Mouse (Mus musculus) limb, embryonic 10.5 days (tissue): ENCODE data around the gene AB124611. TPM values are rescaled to one million over a fixed set of nuclear protein-coding genes. Genes with fewer than 3 reads are reported as not detected.
A peak's percentile ranks its signal among the peaks of the same experiment; 100 is the strongest.
"Not testable (repeated sequence)": the region's sequence is repeated elsewhere in the genome, so short reads cannot be mapped to it uniquely, and the experiment has no call there.

Source experiments
- DNase-seq: peaks from one replicate; pipeline ENCODE4 v3.0.0-alpha.2; 2017; ENCODE audit warnings: low spot score
- H3K27ac ChIP-seq: fragments of 300-500 bp; sonication (generic); 2 replicates; pipeline ENCODE4 v1.5.1; 2016; ENCODE audit warnings: mild to moderate bottlenecking
- H3K27me3 ChIP-seq: fragments of 300-500 bp; sonication (generic); 2 replicates; pipeline ENCODE4 v1.6.1; 2016; ENCODE audit warnings: low read depth, mild to moderate bottlenecking; ENCODE audit not compliant: poor library complexity, severe bottlenecking
- H3K36me3 ChIP-seq: fragments of 300-500 bp; sonication (generic); 2 replicates; pipeline ENCODE4 v1.6.1; 2016; ENCODE audit warnings: mild to moderate bottlenecking, moderate library complexity
- H3K4me1 ChIP-seq: fragments of 300-500 bp; sonication (generic); 2 replicates; pipeline ENCODE4 v1.6.1; 2016
- H3K4me3 ChIP-seq: fragments of 300-500 bp; sonication (generic); 2 replicates; pipeline ENCODE4 v1.5.1; 2016; ENCODE audit warnings: mild to moderate bottlenecking, moderate library complexity
- H3K9me3 ChIP-seq: fragments of 300-500 bp; sonication (generic); replicated peaks from 2 replicates; pipeline ENCODE4 v1.6.1; 2016; ENCODE audit warnings: mild to moderate bottlenecking
- WGBS: fragments of 180-500 bp; shearing (Covaris S2); methylation state at CpG from one replicate; pipeline ENCODE4 v1.1.7; 2016; 5-methylcytosine and 5-hydroxymethylcytosine counted together
- polyA plus RNA-seq: library from polyadenylated mRNA; unstranded; fragments of >200 nt; fragmentation: Nextera tagmentation; extraction: Ambion mirVana; gene quantifications from 2 replicates; pipeline ENCODE4 v1.2.1, GENCODE M21; 2016

Gene AB124611
- polyA plus RNA-seq, 1 experiment from 2014 or later = 4.3 TPM

DNA sequence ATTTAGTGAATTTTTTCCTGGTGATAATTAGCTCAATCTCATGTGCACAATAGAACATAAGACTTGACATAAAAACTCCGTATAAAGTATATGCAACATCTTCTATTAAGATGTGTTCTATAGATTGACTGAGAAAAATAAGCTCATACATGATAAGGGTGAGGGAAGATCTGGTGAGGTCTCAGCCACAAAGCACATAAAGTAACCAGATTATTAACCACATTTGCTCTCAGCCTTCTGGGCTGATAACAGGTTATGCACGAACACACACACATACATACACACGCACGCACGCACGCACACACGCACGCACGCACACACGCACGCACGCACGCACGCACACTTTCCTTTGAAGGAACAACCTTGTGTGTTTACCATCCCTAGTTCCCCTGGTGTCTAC, 10.5 kb downstream of the AB124611 start:
- Histone ChIP-seq H3K4me3 (no peak overlapping the region), H3K27ac (no peak overlapping the region), H3K9me3 (no peaks in the 10 kb centered on the region), H3K36me3 (0 out of 2 replicates have a peak, but pooled peaks cover 3% of the 10 kb centered on the region), H3K27me3 (no peaks in the 10 kb centered on the region), H3K4me1 (no peaks in the 10 kb centered on the region)
- WGBS = 98% methylated on average over 14 of the region's 14 CpGs
- no peak for DNase-seq

DNA sequence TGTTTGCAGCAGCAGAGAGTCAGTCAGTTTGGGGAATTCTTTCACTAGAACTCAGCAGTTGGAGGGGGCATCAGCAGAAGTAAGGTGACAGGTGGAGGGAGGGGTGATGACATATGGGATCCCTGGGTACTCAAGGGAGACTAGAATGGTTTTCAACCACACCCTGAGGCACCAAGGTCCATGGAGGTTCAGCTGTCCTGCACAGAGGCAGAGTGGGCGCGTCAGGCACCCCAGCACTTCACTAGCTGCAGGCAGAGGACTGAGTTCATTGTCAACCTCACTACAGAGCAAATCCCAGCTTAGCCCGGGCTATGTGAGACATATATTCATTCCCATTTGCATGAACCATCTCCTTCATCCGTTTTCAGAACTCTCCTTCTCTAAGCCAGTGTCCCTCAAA, 11.0 kb downstream of the AB124611 start:
- Histone ChIP-seq H3K4me3 (no peak overlapping the region), H3K27ac (no peak overlapping the region), H3K27me3 (no peaks in the 10 kb centered on the region), H3K36me3 (0 out of 2 replicates have a peak, but pooled peaks cover 3% of the 10 kb centered on the region), H3K4me1 (no peaks in the 10 kb centered on the region), H3K9me3 (no peaks in the 10 kb centered on the region)
- 83% methylated on average over 4 of the region's 4 CpGs for WGBS
- no peak for DNase-seq

DNA sequence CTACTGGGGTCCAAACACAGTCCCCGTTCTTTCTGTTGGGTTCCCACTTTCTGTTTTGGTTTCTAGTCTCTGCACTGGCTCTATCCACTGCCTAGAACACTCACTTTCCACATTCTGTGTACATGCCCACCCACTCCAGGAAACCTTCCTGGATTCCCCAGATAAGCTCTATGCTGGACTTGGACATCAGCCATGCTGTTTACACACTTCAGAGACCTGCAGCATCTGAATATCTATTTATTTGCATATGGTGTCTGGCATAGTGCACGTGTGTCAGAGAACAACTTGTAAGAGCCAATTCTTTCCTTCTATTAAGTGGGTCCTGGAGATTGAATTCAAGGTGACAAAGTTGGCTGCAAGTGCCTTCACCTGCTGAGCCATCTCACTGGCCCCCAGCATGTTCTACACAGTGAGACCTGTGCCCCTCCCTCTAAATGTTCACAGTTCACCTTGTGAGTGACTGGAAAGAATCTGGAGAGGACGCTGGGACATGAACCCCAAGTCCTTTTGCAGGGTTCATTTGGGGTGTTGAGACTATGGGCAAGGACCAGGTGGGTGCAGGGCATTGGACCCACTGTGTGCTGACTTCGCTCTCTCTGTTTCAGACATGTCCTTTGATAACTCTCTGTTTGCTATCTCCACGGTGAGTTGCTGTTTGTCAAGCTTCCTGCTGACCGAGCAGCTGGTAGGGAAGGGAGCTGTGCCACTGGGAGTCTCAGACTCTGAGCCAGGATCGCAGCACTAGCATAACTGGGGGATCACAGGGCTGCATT, 14.2 kb downstream of the AB124611 start:
- Histone ChIP-seq H3K4me1 (peaks cover 7% of the 10 kb centered on the region), H3K27me3 (no peaks in the 10 kb centered on the region), H3K9me3 (no peaks in the 10 kb centered on the region), H3K4me3 (no peak overlapping the region), H3K27ac (no peak overlapping the region), H3K36me3 (0 out of 2 replicates have a peak, but pooled peaks cover 3% of the 10 kb centered on the region)
- WGBS = 87% methylated on average over 7 of the region's 7 CpGs
- no peak for DNase-seq

DNA sequence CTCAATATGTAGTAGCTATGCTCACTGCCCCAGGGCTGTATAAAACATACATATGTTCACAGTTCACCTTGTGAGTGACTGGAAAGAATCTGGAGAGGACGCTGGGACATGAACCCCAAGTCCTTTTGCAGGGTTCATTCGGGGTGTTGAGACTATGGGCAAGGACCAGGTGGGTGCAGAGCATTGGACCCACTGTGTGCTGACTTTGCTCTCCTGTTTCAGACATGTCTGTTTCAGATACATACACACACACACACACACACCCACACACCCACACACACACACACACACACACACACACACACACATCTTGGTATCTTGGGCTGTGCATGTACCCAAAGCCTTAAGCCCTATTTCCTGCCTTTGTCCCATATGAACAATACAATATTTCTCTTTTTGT, 16.0 kb downstream of the AB124611 start:
- peaks cover 17% of the 10 kb centered on the region for H3K4me1 ChIP-seq
- 90% methylated on average over 2 of the region's 2 CpGs for WGBS
- not testable (repeated sequence) for H3K27ac ChIP-seq, H3K9me3 ChIP-seq, DNase-seq, H3K36me3 ChIP-seq, H3K4me3 ChIP-seq, H3K27me3 ChIP-seq

DNA sequence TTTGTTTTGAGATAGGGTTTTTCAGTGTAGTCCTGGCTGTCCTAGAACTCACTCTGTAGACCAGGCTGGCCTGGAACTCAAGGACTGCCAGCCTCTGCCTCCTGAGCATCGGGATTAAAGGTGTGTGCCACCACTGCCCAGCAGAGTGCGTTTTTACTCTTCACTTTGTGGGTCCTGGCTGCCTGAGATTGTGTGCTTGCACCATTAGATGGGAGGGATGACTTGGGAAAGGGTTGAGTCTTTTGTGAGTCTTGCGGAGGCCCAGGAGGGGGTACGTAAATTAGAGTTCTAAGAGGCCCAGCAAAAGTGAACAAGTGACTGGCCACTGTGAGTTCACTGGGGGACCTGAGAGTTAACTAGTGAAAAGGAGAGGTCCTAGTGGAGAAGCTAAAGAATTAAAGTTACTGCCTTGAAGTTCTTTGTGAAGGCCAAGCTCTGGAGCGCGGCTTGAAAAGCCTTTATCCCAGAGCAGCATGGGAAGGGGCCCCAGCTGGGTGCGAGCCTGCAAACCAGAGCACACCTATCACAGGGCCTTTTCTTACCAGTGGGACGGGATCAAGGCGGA, 19.5 kb downstream of the AB124611 start:
- H3K4me1 ChIP-seq = peaks cover 27% of the 10 kb centered on the region
- no peak for DNase-seq

DNA sequence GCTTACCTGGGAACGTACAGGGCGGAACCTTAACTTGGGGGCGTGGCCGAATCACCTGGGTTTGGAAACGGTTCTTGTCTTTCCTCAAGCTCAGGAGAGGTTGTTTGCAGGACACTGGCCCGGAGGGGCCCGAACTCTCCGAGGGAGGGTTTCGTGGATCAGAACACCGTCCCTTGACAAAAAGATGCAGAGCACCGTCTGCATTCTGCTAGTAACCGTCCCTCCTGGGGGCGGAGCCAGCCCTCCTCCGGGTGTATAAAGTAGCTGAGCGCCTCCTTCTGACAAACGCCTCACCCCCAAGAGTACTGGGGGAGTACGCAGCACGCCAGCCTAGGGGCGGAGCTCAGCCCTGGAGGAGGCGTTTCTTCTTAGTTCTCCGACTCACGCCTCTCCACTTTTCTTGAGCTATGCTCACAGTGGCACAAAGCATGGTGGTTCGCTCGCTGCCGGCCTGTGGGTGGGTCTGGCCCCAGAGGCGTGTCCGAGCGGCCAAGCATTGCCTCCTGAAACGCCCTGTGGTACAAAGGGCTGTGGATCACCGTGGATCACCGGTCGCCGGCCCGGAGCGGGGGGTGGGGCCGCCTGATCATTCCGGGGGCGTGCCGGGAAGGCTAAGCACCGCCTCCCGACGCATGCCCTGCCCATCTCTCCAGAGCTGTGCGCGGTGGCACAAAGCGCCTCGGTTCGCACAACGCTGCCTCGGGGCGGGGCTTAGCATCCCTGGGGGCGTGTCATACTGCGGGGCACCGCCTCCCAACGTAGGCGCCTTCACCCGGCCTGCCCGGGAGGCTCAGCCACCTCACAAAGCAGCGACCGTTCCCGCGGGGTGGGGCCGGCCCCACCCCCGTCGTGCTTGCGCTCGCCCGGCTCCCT, 20.2 kb downstream of the AB124611 start:
- Histone ChIP-seq H3K27me3 (no peaks in the 10 kb centered on the region), H3K27ac (peak overlapping the region; percentile 98), H3K36me3 (peaks cover 26% of the 10 kb centered on the region), H3K4me1 (peaks cover 32% of the 10 kb centered on the region), H3K4me3 (peak overlapping the region; percentile 93), H3K9me3 (no peaks in the 10 kb centered on the region)
- WGBS = under 1% methylated on average over 67 of the region's 67 CpGs
- DNase-seq = peak; percentile 99

More for the DNA sequence above, 19.5 kb downstream of the AB124611 start:
- WGBS = 8% methylated on average over 9 of the region's 9 CpGs
- H3K9me3 ChIP-seq = no peaks in the 10 kb centered on the region
- no peaks in the 10 kb centered on the region for H3K27me3 ChIP-seq
- H3K4me3 ChIP-seq = peak overlapping the region; percentile 93
- peak overlapping the region; percentile 98 for H3K27ac ChIP-seq
- H3K36me3 ChIP-seq = peaks cover 19% of the 10 kb centered on the region

DNA sequence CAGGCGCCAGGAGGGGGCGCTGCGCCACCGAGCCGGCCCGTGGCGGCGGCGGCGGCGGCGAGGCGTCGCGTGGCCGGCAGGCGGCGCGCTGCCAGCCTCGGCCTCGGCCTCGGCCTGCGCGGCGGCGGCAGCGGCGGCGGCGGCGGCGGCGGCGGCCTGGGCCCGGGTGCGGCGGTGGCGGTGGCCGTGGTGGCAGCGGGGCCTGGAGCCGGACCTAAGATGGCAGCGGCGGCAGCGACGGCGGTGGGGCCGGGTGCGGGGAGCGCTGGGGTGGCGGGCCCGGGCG, 20.8 kb downstream of the AB124611 start, which contains the start of gene Carm1:
Gene Carm1, plus strand, starts transcription at position 106 of the 286 bp plus-strand sequence.
- Histone ChIP-seq H3K4me3 (peak within 1 kb of the TSS; percentile 93), H3K36me3 (peaks cover 32% of the 10 kb centered on the region), H3K27ac (peak within 1 kb of the TSS; percentile 98), H3K9me3 (no peaks in the 10 kb centered on the region), H3K27me3 (no peaks in the 10 kb centered on the region), H3K4me1 (peaks cover 32% of the 10 kb centered on the region)
- no peak for DNase-seq
- WGBS = 16% methylated on average over 52 of the region's 52 CpGs

DNA sequence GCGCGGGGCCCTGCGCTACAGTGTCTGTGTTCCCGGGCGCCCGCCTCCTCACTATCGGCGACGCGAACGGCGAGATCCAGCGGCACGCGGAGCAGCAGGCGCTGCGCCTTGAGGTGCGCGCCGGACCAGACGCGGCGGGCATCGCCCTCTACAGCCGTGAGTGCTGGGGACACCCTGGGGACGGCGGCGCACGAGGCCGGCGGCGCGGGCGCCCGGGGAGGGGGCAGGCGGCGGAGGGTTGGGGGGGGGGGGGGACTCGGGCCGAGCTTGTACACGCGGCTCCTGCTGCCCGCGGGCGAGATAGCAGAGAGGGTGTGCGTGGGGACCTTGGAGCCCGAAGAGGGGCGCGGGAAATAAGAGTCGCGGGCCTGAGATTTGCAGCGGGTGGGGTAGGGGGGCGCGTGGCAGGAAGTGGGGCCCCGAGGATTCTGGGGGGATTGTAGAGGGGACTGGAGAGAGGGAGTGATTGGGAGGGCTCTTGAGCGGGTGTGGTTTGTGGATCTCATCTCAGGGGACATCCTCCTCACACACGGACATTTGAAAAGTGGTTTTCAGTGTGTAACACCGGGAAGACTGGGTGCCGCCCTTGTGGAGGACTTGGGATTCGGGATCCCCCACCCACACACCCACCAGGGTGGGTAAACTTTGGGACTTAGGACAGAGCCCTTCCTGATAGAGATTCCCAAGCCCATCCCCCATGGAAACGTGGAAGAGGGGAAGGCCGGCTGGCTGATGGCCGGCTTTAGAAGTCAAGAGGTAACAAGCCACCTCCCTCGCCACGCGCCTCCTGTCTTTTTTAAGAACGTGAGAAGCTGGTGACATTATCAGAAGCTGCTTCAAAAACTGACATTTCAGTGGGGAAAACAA, 21.3 kb downstream of the AB124611 start:
- Histone ChIP-seq H3K4me3 (peak overlapping the region; percentile 93), H3K27ac (peak overlapping the region; percentile 98), H3K4me1 (peaks cover 32% of the 10 kb centered on the region), H3K27me3 (no peaks in the 10 kb centered on the region), H3K9me3 (no peaks in the 10 kb centered on the region), H3K36me3 (peaks cover 37% of the 10 kb centered on the region)
- under 1% methylated on average over 66 of the region's 66 CpGs for WGBS
- peak; percentile 74 for DNase-seq

DNA sequence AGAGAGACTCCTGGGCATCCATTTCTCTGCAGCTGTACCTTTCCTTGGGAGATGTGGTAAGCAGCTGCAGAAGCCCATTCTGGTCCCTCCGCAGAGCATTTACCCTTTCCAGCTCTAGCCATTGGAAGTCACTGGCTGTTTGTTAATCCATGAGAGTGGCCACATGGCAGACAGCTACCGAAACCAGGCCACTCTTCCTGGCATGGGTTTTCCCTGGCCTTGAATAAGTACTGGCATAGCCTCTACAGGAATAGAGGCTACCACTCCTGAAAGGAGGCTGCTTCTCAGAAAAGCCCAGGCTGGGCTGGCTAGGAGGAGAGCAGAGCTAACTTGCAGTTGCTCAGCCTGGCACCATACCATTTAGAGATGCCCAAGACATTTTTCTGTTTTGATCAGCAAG, 25.1 kb downstream of the AB124611 start:
- peaks cover 69% of the 10 kb centered on the region for H3K36me3 ChIP-seq
- H3K9me3 ChIP-seq = no peaks in the 10 kb centered on the region
- no peaks in the 10 kb centered on the region for H3K27me3 ChIP-seq
- WGBS = 94% methylated on average over 2 of the region's 2 CpGs
- H3K4me3 ChIP-seq = no peak overlapping the region
- no peak overlapping the region for H3K27ac ChIP-seq
- H3K4me1 ChIP-seq = peaks cover 19% of the 10 kb centered on the region
- DNase-seq = no peak

DNA sequence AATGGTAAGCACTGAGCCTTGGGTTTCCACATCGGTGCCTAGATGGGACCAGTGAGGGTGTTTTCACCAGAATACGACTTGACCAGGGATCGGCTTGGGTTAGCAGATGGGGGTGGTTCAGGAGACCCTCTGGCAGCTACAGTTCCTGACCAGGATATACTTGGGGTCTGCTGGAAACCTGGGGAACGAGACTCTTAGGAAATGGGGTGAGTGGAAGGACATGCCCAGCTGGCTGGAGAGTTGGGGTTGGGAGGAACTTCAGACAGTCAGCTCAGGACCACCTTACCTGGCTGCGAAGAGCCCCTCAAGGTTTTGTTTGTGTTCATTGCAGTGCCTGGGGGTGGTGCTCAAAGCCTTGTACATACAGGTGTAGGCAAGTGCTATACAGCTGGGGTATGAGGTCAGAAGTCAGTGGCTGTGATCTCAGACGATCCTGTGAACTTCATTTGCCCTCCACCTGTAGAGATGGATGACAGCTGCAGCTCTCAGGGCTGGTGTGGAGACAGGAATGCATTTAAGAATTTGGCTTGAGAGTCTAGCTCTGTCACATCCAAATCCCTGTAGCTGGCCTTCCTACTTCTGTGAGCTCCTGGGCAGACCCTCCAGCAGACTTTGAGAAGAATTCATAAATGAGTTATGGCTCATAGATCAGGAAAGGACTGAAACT, 27.8 kb downstream of the AB124611 start:
- Histone ChIP-seq H3K36me3 (peaks cover 86% of the 10 kb centered on the region), H3K4me1 (0 out of 2 replicates have a peak, but pooled peaks cover 4% of the 10 kb centered on the region), H3K4me3 (no peak overlapping the region), H3K9me3 (no peaks in the 10 kb centered on the region), H3K27me3 (no peaks in the 10 kb centered on the region), H3K27ac (no peak overlapping the region)
- 88% methylated on average over 6 of the region's 6 CpGs for WGBS
- no peak for DNase-seq

DNA sequence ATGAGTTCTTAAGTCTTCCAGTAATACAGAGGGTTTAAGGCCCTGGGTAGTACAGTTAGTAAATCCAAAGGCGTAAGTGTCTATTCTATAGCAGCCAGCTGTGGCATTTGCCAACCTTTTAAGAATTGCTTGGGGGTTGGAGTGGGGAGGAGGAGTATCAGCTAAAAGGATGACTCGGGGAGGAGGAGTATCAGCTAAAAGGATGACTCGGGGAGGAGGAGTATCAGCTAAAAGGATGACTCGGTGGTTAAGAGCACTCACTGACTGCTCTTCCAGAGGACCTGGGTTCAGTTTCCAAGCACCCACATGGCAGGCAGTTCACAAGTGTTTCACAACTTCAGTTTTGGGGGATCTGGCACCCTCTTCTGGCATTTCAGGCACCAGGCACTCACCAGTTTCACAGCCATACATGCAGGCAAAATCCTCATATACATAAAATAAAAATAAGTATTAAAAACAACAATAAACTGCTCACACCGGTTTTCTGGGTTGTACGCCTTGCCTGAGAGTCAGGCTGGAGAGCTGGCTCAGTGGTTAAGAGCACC, 29.3 kb downstream of the AB124611 start:
- Histone ChIP-seq H3K9me3 (no peaks in the 10 kb centered on the region), H3K27me3 (no peaks in the 10 kb centered on the region), H3K4me1 (0 out of 2 replicates have a peak, but pooled peaks cover 4% of the 10 kb centered on the region), H3K36me3 (peaks cover 86% of the 10 kb centered on the region), H3K27ac (no peak overlapping the region), H3K4me3 (no peak overlapping the region)
- 86% methylated on average over 6 of the region's 6 CpGs for WGBS
- DNase-seq = no peak
